Mouse (Mus musculus): Measurements from ENCODE around the gene Ltbp3. TPM values are rescaled to one million over a fixed set of nuclear protein-coding genes. Genes with fewer than 3 reads are reported as not detected.

Gene Ltbp3
- polyA plus RNA-seq, 1 experiment from 2014 or later, result 51.9 TPM

DNA sequence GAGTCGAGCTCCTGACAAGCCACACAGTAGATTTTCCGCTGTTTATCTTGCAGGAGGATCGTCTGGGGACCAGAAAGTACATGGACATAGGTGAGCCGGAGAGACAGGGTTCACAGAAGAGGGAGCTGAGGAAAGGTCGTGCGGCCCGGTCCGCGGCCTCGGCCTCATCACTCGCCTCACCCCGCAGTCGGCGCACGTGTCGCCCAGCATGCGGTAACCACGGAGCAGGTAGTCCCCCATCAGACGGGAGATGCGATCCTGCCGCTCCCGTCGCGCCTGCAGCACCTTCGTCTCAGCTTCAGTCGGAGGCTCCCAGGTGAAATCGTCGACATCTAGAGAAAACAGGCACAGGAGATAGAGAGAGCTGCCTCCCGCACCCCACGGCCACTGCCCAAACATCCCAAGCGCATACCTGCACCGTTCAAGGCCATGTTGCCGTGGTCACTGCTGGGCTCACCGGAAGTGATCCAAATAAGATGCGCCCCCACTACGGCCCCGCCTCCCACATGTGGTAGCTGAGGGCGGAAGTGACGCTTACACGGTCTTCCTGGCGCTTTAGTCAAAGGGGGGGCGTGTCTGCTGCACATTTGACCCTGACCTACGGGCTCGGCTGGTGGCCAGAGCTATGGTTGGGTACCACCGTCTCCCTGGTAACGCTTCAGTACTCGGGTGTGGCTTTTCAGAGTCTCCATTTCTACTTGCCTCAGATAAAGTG is 9.3 kb upstream of the Ltbp3 start:
- H3K9me3 ChIP-seq (ENCODE audit: low read length), result no peaks in the 10 kb centered on the region
- peak overlapping the region; percentile 57 for H3K4me3 ChIP-seq (ENCODE audit: low read depth, low read length)
- under 1% methylated on average over 47 of the region's 47 CpGs for WGBS
- DNase-seq (ENCODE audit: low spot score), result peak; percentile 97
- H3K4me2 ChIP-seq (replicated peaks; ENCODE audit: low read depth, low read length), result peak overlapping the region; percentile 85
- H3K9ac ChIP-seq (replicated peaks; ENCODE audit: low read depth), result 0 out of 2 replicates have a peak overlapping the region, but pooled peaks have one; percentile 29
- no peaks in the 10 kb centered on the region for H3K36me3 ChIP-seq (ENCODE audit: insufficient read depth, low read length)
- H3K27me3 ChIP-seq (replicated peaks; ENCODE audit: insufficient read depth, low read length), result no peaks in the 10 kb centered on the region
- peak; percentile 84 for ATAC-seq
- TF ChIP-seq CTCF (IDR thresholded peaks at IDR 0.05) (no peak), EP300 (IDR thresholded peaks at IDR 0.05) (no peak)
- H3K4me1 ChIP-seq (ENCODE audit: insufficient read depth, low read depth, low read length), result peaks cover 31% of the 10 kb centered on the region
- no peak overlapping the region for H3K27ac ChIP-seq (ENCODE audit: low read length)

DNA sequence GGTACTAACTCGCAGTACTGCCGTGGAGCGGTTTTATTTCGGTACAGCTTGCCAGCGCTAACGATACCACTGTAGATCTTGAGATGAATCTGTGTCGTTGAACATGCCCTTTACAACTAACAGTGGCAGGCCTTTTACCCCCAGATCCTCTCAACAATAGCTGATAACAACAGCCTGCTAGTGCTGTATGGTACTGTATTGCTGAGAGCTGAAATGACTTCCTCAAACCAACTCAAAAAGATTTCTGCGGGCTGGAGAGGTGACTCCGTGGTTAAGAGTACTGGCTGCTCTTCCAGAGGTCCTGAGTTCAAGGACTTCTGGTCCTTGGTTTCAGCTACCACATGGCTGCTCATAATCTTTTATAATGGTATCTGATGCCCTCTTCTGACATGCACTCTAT is 6.4 kb upstream of the Ltbp3 start:
- Histone ChIP-seq H3K4me3 (ENCODE audit: low read depth, low read length) (no peak overlapping the region), H3K4me2 (replicated peaks; ENCODE audit: low read depth, low read length) (no peak overlapping the region), H3K9ac (replicated peaks; ENCODE audit: low read depth) (no peak overlapping the region), H3K4me1 (ENCODE audit: insufficient read depth, low read depth, low read length) (peaks cover 12% of the 10 kb centered on the region), H3K27me3 (replicated peaks; ENCODE audit: insufficient read depth, low read length) (no peaks in the 10 kb centered on the region), H3K27ac (ENCODE audit: low read length) (no peak overlapping the region), H3K9me3 (ENCODE audit: low read length) (no peaks in the 10 kb centered on the region), H3K36me3 (ENCODE audit: insufficient read depth, low read length) (no peaks in the 10 kb centered on the region)
- TF ChIP-seq EP300 (IDR thresholded peaks at IDR 0.05), result no peak
- no peak for TF ChIP-seq CTCF (IDR thresholded peaks at IDR 0.05)
- DNase-seq (ENCODE audit: low spot score) (no peak), ATAC-seq (no peak)
- 75% methylated on average over 9 of the region's 9 CpGs for WGBS

DNA sequence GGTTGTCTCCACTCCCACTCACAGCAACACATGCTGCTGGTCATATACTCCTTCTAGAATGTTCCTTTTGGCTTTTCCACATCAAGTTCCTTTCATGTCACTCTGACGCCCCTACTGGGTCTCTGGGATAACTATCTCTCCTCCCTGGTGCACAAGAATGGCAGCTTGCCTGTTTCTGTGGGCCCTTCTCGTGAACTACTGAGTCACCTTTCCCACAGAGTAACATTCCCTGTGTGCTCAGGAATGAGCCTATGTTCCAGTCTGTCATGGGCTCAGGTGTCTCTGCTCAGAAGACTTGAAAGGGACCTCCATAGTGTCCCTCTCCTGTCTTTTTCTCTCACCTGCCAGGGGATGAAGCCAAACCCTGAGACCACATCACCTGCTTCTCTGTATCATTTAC is 1.3 kb upstream of the Ltbp3 start:
- peak overlapping the region; percentile 89 for H3K27ac ChIP-seq (ENCODE audit: low read length)
- 43% methylated on average over 2 of the region's 2 CpGs for WGBS
- no peaks in the 10 kb centered on the region for H3K36me3 ChIP-seq (ENCODE audit: insufficient read depth, low read length)
- no peak overlapping the region for H3K9ac ChIP-seq (replicated peaks; ENCODE audit: low read depth)
- H3K4me3 ChIP-seq (ENCODE audit: low read depth, low read length), result no peak overlapping the region
- DNase-seq (ENCODE audit: low spot score) (no peak), ATAC-seq (no peak)
- H3K9me3 ChIP-seq (ENCODE audit: low read length), result no peaks in the 10 kb centered on the region
- H3K4me2 ChIP-seq (replicated peaks; ENCODE audit: low read depth, low read length), result no peak overlapping the region
- peaks cover 26% of the 10 kb centered on the region for H3K4me1 ChIP-seq (ENCODE audit: insufficient read depth, low read depth, low read length)
- TF ChIP-seq EP300 (IDR thresholded peaks at IDR 0.05) (no peak), CTCF (IDR thresholded peaks at IDR 0.05) (peak; percentile 12; the same call in 1 of the 2 replicates)
- H3K27me3 ChIP-seq (replicated peaks; ENCODE audit: insufficient read depth, low read length), result no peaks in the 10 kb centered on the region

DNA sequence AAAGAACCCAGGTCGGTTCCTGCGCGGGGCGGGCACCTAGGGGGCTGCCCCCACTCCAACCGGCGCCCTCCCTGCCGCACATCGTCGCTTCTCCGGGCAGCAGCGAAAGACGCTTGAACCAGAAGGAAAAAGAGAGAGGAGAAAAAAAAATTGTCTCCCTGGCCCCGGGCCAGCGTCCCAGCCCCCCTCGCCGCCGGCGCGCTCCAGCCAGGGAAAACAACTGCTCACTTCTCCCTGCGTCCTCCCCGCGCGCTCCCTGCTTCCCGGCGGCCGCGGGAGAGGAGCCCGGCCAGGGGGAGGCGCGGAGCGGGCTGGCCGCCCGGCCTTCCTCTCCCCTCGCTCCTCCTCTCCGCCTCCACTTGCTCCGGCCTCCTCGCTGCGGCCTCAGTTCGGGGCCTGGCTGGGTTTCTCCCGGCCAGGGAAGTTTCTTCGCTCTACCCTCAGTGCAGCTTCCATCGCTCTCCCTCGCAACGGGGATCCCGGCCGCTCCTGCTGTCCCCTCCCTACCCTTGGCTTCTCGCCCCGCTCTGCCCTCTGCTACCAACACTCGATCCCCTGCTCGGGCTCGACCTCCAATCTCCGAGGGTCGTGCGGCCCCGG is 1.0 kb downstream of the Ltbp3 start:
- H3K4me1 ChIP-seq (ENCODE audit: insufficient read depth, low read depth, low read length), result peaks cover 33% of the 10 kb centered on the region
- DNase-seq (ENCODE audit: low spot score) (peak; percentile 93), ATAC-seq (peak; percentile 73)
- H3K4me3 ChIP-seq (ENCODE audit: low read depth, low read length), result peak overlapping the region; percentile 72
- no peaks in the 10 kb centered on the region for H3K27me3 ChIP-seq (replicated peaks; ENCODE audit: insufficient read depth, low read length)
- TF ChIP-seq CTCF (IDR thresholded peaks at IDR 0.05) (peak; percentile 25), EP300 (IDR thresholded peaks at IDR 0.05) (no peak)
- H3K27ac ChIP-seq (ENCODE audit: low read length), result peak overlapping the region; percentile 89
- no peaks in the 10 kb centered on the region for H3K9me3 ChIP-seq (ENCODE audit: low read length)
- H3K4me2 ChIP-seq (replicated peaks; ENCODE audit: low read depth, low read length), result peak overlapping the region; percentile 96
- no peaks in the 10 kb centered on the region for H3K36me3 ChIP-seq (ENCODE audit: insufficient read depth, low read length)
- WGBS, result 4% methylated on average over 39 of the region's 55 CpGs
- peak overlapping the region; percentile 84 for H3K9ac ChIP-seq (replicated peaks; ENCODE audit: low read depth)

DNA sequence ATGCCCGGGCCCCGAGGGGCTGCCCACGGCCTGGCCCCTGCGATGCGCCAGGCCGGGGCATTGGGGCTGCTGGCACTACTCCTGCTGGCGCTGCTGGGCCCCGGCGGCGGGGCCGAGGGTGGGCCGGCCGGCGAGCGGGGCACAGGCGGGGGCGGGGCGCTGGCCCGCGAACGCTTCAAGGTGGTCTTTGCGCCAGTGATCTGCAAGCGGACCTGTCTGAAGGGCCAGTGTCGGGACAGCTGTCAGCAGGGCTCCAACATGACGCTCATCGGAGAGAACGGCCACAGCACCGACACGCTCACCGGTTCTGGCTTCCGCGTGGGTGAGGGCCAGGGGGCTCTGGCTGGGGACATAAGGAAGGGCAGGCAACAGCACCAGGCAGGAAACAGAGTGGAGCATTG is 1.5 kb downstream of the Ltbp3 start:
- Histone ChIP-seq H3K9ac (replicated peaks; ENCODE audit: low read depth) (peak overlapping the region; percentile 84), H3K9me3 (ENCODE audit: low read length) (no peaks in the 10 kb centered on the region), H3K27me3 (replicated peaks; ENCODE audit: insufficient read depth, low read length) (no peaks in the 10 kb centered on the region), H3K36me3 (ENCODE audit: insufficient read depth, low read length) (no peaks in the 10 kb centered on the region), H3K27ac (ENCODE audit: low read length) (peak overlapping the region; percentile 89), H3K4me2 (replicated peaks; ENCODE audit: low read depth, low read length) (peak overlapping the region; percentile 96), H3K4me3 (ENCODE audit: low read depth, low read length) (peak overlapping the region; percentile 72), H3K4me1 (ENCODE audit: insufficient read depth, low read depth, low read length) (peaks cover 33% of the 10 kb centered on the region)
- DNase-seq (ENCODE audit: low spot score) (no peak), ATAC-seq (peak; percentile 3; the same call in 1 of the 2 replicates)
- 4% methylated on average over 32 of the region's 32 CpGs for WGBS
- no peak for TF ChIP-seq EP300 (IDR thresholded peaks at IDR 0.05)
- TF ChIP-seq CTCF (IDR thresholded peaks at IDR 0.05), result no peak

DNA sequence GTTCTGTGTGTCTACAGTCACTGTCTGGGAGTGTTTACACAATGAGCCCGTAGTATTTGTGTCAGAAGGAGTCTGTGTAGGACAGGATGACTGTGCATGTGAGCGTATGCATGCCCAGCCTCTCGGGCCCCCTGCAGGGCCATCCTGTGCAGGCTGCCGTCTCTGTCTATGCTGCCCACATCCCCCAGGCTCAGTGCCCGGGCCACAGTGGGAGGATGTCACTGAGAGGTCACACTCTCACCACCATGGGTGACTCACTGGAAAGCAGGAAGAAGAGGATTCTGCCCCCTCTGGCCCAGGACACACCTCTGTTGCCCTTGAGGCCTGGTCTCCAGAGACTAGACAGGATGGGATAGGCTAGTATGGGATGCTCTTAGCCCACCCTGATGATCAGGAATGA is 2.9 kb downstream of the Ltbp3 start:
- no peak for TF ChIP-seq EP300 (IDR thresholded peaks at IDR 0.05)
- TF ChIP-seq CTCF (IDR thresholded peaks at IDR 0.05), result peak; percentile 49
- no peak overlapping the region for H3K4me3 ChIP-seq (ENCODE audit: low read depth, low read length)
- H3K9ac ChIP-seq (replicated peaks; ENCODE audit: low read depth), result no peak overlapping the region
- H3K36me3 ChIP-seq (ENCODE audit: insufficient read depth, low read length), result no peaks in the 10 kb centered on the region
- H3K4me1 ChIP-seq (ENCODE audit: insufficient read depth, low read depth, low read length), result peaks cover 33% of the 10 kb centered on the region
- 18% methylated on average over 5 of the region's 5 CpGs for WGBS
- H3K27me3 ChIP-seq (replicated peaks; ENCODE audit: insufficient read depth, low read length), result no peaks in the 10 kb centered on the region
- DNase-seq (ENCODE audit: low spot score) (peak; percentile 66), ATAC-seq (peak; percentile 44)
- no peak overlapping the region for H3K27ac ChIP-seq (ENCODE audit: low read length)
- H3K4me2 ChIP-seq (replicated peaks; ENCODE audit: low read depth, low read length), result peak overlapping the region; percentile 96
- H3K9me3 ChIP-seq (ENCODE audit: low read length), result no peaks in the 10 kb centered on the region

All from lung, postnatal 0 days (tissue).